Mouse (Mus musculus) erythroblast, adult 5-6 weeks (primary cell): Measurements from ENCODE around the gene Ubox5. TPM values are rescaled to one million over a fixed set of nuclear protein-coding genes. Genes with fewer than 3 reads are reported as not detected.
"Not testable (repeated sequence)": the region's sequence is repeated elsewhere in the genome, so short reads cannot be mapped to it uniquely, and the experiment has no call there.

Experiments used
- ATAC-seq: replicated peaks from 2 replicates; pipeline ENCODE4 v1.8.0; 2016; ENCODE audit warnings: moderate number of reproducible peaks, mild to moderate bottlenecking, moderate TSS enrichment, inconsistent platforms; ENCODE audit not compliant: poor library complexity, low FRiP score, severe bottlenecking
- total RNA-seq, 2 experiments: library from RNA; stranded (forward) in 1 of 2; stranded (reverse) in 1 of 2; fragments of 150-400 nt in 1 of 2; fragments of 200-764, 138-1000 nt in 1 of 2; gene quantifications; 2 replicates each; pipeline versions ENCODE4 v1.2.3 to v1.2.4; 2015 to 2017; ENCODE audit warnings: low replicate concordance in 2 of 2

The Ubox5 gene
- total RNA-seq (2015; ENCODE audit: low replicate concordance) (1.7 and 3.8 TPM in 2 replicates), total RNA-seq (2017; ENCODE audit: low replicate concordance) (0.68 and 0.98 TPM in 2 replicates)

DNA sequence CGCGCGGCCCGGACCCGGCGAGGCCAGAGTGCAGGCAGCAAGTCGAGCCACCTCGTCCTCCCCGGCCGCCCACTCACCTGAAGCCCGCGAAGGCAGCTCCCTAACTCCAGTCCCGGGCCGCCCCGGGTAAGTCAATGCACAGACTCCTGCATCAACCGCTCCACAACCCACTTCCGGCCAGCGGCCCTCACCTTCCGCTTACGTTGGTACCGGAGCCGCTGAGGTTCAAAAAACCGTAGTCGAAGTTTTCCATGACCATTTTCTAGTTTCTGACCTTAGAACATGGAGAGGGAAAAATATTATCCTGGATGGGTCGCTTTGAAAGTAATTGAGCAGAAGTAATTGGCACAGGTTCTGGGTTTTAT is at the start of gene Ubox5, which contains the start of gene Fastkd5:
Ubox5 (minus strand) TSS at position 200 of the 365 bp plus-strand sequence.
Fastkd5 (minus strand) TSS at position 189 of the 365 bp plus-strand sequence.
- peak; percentile 91 for ATAC-seq

DNA sequence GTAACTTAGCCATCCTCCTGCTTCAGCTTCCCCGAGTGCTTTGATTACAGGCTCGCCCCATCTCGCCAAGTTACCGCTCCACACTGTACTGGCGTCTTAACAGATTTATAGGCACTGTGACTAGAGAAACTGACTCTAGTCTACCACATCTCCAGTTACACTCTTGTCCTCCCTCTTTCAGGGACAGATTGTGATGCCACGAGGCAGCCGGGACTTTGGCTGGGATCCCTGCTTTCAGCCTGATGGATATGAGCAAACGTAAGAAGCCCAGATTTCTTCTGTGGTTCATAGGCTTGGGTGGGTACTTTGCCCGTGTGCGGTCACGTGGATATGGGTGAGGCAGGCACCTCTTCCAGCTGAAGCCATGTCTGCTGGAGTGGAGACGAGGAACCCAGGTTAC is 49.3 kb upstream of the Ubox5 start:
- no peak for ATAC-seq

DNA sequence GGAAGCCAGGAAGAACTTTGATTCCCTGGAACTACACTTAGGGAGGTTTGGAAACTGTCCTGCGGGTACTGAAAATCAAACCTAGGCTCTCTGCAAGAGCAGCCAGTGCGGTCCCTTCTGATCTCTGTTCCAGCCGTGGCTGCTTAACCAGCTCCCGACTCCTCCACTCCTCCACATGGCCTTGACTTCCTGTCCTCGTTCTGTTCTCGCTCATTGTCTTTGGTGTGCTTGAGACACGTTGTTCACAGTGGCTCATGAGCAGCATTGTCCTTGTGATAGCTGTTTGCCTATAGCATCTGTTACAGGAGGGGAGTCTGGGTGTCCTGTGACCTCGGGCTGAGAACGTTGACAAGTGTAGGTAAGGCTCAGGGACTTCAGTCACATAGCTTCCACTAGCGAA is 47.4 kb upstream of the Ubox5 start:
- ATAC-seq = no peak

DNA sequence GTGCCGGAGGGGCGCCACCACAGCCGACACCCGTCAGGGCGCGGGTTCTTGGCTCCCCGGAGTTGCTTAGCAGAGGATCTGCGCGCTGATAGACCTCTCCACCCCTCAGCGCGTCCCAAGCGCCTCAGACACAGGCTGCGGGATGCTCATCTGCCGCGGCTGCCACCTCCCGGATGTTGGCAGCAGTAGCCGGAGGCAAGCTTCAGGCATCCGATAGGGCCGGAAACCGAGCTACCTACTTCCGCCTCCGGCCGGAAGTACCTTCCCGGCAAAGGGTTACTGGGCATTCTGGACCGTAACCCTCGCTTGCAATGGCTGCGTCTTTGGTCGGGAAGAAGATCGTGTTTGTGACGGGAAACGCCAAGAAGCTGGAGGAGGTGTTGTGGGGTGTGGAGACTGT is 37.7 kb upstream of the Ubox5 start, which contains the start of gene Itpa:
Itpa (plus strand) TSS at position 52 of the 400 bp plus-strand sequence.
- peak; percentile 85 for ATAC-seq

DNA sequence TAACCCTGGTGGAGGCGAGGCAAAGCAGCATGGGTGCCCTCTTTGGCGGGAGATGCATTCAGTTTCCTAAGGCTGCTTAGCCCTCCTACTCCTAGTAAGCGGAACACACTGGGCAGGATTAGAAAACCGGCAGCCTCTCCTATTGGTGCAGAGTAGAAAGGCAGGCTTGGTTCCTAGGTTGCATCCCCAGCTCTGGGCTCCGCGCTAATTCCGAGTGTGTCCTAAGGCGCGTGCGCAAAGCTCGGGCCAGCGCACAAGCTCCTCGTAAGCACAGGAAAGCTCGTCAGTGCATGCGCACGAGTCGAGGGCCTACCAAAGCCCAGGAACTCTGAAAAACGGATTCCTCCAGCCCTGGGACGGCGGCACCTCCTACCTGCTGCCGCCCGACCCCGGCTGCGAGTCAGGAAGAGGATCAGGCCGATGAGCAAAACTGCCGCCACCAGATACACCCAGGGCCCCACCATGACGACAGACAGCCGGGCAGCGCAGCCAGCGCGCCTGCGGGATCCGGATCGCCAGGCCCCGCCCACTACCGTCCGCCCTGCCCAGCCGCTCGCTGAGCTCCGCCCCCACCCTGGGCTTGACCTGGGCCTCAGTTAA is 34.4 kb upstream of the Ubox5 start, which contains the start of gene Ddrgk1:
Ddrgk1 (minus strand) TSS at position 558 of the 600 bp plus-strand sequence.
- peak; percentile 84 for ATAC-seq

DNA sequence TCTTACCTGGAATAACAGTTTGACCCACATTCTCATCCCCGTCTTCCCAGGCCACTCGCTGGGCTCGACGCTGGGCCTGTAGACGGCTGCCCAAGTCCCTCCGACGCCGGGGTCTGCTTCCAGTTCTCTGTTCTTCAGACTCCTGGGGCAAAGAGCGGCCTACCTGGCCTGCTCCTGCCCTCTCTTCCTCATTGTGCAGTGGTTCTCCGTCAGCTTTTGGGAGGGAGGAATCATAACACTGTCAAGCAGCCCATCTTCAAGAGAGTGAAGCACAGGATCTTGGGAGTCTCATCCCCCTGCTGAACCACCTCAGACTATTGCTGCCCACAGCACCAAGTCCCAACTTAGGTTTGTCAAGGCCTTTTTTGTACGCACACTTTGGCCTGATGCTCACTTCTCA is 33.5 kb upstream of the Ubox5 start:
- ATAC-seq = no peak

DNA sequence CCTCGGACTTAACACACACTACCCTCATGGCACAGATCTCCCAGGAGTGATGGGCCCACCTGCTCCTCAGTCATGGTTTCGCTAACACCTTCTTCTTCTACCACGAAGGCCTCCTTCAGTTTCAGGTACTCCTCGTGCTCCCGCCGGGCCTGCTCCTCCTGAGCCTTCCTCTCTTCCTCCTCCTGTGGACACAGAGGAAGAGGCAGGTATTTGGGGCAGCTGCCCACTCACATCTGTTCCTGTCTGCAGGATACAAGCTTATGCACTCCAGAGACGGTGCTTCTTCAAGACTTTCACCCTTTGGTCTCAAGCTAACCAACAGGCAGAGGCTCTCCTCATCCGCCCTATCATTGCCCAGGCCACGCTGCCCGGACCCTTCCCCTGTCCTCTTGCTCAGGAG is 28.7 kb upstream of the Ubox5 start:
- no peak for ATAC-seq

DNA sequence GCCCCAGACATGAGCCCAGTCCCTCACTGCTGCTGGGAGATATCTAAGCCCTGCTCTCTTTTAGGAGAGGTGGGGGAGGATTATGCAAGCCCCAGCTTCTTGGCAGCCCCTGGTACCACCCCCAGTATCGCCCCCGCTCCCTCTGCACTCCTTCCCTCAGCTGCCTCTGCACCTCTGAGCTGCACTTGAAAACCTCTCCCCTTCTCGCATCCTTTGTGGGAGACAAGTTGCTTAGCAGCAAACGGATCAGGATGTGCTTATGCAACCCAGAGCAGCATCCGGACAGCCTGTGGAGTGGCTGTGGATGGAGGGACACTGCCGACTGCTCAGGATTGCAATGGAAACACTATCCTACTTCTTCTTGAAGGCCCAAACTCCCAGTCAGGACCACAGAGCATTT is 27.7 kb upstream of the Ubox5 start:
- no peak for ATAC-seq

DNA sequence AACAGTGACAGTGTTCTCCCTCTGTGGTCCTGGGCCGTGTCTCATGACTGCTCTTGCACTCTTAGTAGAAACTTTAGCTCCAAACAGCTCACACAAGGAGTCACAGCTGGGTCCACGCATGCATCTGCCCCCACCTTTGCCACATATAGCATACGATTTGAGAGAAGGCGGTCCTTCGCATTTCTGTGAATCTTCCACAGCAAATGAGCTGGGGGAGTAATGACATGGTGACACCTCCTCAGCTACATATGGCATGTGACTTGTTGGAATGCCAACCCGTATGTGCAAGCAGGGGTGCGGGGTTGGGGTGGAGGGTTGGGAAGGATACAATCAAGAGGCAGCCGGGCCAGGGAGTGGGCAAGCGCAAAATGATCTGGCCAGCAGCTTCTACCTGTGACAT is 26.7 kb upstream of the Ubox5 start:
- ATAC-seq = no peak

DNA sequence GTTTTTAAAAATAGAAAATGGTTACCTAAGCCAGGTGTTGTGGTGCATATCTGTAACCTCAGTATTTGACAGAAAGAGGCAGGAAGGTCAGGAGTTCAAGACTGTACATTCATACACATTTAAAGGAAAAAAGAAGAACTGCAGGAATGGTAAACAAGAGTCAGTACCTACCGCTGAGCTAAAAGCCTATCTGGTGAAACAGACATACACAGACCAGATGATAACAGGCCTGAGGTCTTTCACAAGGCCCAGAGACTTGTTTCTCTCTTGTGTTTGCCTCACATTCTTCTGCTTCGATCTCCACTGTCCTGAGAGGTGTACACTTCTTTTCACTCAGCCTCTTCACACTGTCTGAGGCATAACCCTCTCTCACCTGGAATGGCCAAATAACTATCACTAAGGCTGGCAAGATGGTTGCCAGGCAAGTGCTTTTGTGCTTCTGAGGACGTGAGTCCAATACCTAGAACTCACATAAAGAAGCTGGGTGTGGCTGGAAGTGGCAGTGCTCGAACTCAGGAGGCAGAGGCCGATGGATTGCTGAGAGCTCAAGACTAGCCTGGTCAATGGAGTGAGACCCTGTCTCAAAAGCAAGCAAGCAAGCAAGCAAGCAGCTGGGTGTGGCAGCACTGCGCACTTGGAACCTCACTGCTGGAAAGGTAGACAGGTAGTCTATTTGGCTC is 26.0 kb upstream of the Ubox5 start:
- peak; percentile 81 for ATAC-seq

DNA sequence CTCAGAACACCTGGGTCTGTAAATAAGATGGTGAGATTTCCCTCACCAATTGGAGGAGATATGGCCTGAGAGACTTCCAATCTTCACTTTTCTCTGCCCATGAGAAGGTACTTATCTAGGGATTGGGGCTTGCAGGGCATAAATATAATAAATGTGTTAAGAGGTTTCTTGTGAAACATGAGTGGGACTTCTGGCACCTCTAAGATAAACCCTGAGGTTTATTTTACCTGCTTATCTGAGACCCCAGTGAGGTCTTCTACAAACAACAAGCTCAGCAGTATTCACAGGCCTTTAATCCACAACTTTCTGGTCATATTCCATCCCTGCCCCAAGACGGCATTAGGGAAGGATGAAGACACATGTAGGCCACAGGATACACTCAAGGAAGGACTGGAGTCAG is 23.9 kb upstream of the Ubox5 start:
- no peak for ATAC-seq

DNA sequence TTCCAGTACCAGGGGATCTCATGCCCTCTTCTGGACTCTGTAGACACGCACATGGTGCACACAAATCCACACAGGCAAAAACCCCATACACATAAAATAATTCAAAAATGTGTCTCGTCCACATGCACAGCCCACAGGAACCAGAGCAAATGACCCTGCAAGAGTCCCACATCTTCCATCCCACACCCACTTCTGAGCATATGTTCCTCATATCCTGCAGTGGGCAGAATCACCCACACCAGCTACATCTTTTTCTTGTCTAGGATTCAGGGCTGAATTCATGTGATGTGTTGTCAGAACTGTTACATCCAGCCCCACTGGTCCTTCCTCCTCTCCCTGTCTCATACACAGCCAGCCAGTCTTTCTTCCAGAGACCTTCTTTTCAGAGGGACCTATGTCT is 23.5 kb upstream of the Ubox5 start:
- no peak for ATAC-seq

DNA sequence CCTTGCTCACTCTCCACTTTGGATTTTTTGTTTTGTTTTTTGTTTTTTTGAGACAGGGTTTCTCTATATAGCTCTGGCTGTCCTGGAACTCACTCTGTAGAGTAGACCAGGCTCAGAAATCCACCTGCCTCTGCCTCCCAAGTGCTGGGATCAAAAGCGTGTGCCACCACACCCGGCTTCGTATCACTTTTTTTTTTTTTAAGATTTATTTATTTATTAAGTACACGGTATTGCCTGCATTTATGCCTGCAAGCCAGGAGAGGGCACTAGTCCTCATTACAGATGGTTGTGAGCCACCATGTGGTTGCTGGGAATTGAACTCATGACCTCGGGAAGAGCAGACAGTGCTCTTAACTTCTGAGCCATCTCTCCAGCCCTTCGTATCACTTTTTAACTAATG is 19.2 kb upstream of the Ubox5 start:
- ATAC-seq = not testable (repeated sequence)

DNA sequence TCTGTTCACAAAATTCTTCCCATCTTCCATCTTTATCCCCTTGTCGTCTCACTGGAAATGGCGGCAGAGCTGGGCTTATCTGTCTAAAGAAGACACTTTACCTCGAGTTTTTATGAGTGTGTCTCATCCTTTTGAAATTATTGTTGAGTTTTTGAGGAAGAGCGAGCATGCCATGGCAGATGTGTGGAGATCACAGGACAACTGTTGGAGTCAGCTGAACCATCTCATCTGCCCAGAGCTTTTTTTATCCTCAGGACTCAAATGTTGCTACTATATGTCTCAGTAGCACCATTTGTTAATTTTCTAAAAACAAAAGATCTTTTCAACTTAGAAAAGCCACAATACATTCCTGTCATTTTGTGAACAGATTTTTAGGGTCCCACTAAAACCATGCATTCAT is 15.4 kb upstream of the Ubox5 start:
- no peak for ATAC-seq

DNA sequence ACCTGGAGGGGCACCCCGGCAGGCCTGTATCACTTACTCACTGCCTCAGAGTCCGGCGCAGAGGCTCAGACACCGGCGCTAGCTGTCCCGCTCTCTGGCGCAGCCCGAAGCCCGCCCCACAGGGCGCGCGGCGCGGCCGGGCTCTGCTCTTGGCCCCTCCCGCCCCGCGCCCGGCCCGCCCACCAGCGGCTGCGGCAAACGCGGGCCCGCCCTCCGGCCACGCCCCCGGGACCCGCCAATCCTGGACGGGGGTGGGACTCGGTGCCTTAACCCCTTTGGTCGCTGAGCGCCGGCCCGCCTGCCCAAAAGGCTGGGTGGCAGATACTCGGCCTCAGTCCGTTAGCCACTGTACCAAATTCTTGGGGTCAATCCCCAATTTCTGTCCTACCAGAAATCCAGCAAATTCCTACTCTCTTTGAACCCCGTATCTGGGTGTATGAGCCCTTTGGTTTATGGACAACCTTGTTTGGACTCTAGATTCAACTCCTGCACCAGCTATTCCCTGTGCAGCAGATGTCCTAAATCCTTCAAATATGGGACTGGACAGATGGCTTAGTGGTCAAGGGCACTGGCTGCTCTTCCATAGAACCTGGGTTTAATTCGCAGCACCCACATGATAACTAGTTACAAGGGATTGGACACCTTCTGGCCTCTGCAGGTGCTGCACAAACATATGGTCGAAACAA is 13.0 kb upstream of the Ubox5 start, which contains the start of gene Lzts3:
Lzts3 (minus strand) TSS at position 120 of the 686 bp plus-strand sequence.
- ATAC-seq = peak; percentile 95

DNA sequence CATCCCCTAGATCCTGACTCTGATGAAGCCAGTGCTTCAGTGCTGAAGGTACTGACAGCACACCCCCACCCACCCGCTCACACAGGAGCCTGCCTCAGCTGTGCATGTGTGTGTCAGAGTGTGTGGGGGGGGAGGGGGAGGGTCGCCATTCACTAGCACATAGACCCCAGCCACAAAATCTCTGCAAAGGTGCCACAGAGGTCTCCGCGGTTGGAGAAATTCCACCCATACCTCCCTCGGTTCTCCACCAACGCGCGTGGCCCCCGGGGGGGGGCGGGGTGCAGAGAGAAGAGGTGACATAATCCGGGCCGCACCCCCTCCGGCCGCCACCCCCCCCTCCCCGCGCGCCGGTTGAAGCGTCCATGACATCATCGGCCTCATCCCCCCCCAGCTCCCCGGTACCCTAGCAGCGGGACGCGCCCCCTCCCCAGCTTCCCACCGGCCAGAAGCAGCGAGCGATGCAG is 12.4 kb upstream of the Ubox5 start:
- no peak for ATAC-seq

DNA sequence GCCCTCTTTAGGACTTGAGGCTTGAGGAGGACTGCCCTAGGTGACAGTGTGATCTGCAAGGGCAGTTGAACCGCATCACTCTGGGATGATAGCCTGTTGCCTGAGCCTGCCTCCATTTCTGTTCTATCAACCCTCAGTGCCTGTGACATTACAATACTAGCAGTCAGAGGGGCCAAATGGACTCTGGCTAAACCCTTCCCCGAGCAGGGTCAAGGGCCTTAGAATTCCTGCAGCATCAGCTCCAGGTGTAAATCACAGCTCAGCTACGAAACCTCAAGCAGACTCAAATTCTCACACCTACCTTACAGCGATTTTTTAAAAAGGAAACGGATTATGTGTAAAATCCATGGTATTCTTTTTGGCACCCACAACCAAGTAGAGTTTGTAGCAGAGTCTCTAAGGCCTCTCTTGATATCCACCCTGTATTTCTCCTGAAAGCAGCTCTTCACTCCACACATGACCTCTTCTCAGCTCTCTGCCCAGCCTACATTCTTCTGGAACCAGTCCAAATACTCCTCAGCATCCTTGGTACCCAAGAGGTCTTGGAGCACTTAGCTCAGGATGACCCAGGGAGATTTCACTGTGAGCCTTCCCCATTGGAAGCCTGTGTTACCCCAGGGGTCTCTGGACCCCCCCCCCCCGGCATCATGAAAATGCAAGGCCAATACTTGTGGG is 11.7 kb upstream of the Ubox5 start:
- ATAC-seq = no peak

DNA sequence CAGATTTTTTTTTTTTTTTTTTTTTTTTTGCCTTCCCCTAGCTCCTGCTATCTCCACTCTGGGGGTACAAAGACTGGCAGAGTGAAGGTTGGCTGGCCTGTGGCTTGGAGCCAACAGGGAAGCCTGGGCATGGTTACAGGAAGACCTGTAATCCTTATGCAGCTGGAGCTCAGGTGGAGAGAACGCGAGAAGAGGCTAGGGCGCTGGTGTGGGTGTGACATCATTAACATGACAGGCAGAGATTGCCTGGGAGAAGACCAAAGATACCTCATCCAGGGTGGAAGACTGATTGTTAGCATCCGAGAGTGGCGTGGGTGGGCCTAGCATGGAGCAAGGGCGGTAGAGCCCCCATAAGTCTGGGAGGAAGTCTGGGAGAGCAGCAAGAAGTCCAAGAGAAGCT is 9.4 kb upstream of the Ubox5 start:
- ATAC-seq = no peak

DNA sequence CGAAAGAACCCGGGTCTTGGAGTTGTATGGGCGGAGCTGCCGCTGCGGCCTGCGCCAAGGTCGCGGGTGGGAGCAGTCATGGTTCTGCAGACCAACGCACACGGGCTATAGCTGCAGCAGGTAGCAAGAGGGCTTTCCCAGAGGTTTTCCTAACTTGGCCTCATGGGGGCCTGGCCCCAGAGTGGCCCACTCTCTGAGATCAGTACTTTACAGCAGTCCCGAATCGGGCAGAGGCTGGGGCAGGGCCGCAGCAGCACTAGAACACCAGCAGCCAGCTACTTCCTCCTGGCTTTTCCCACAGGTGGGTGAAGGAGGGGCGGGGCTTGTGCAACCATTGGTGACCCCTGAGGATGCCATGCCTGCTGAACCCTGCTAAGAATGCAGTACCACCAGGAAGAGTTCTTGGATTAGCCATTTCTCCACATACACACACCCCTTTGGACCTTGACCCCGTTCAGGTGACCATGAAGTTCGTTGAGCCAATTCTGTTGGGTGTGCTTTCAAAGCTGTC is 8.3 kb upstream of the Ubox5 start:
- no peak for ATAC-seq

DNA sequence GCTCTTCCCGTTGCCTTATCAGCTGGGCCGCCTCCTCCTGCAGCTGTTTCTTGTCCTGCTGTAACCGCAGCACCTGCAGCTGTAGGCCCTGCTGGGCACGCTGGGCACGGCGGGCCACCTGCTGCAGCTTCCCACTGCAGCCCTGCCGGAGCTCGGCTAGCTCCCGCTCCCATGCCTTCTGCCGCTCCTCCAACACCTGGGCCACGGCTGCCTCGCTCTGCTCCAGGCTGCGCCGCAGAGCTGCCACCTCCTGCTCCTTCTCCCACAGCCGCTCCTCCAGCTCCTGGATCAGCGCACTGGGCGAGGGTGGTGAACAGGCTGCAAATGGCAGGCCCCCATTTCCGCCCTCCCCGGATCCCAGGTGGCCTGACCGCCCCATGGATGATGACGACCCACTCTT is 6.0 kb upstream of the Ubox5 start:
- 0 out of 2 replicates have a peak, but pooled peaks have one; percentile 27 for ATAC-seq
